Mouse (Mus musculus) adrenal gland, postnatal 14 days (tissue): ENCODE data around the gene Rhof. TPM values are rescaled to one million over a fixed set of nuclear protein-coding genes. Genes with fewer than 3 reads are reported as not detected.

Experiments used
- DNase-seq: peaks from one replicate; pipeline ENCODE4 v3.0.0; 2021; ENCODE audit warnings: mixed read lengths
- long read RNA-seq, 2 experiments: library from polyadenylated mRNA; stranded (forward); transcript quantifications; one replicate each; pipeline ENCODE4 v2.0.0; 2021
- total RNA-seq: library from RNA; stranded (reverse); gene quantifications from 2 replicates; pipeline ENCODE4 v1.2.3, GENCODE M21; 2021

The Rhof gene
- total RNA-seq = 0.89 and 4.2 TPM in 2 replicates
- long read RNA-seq, experiment 1, partial matches to known transcripts = 0 of 2 reads
- long read RNA-seq, experiment 1, other reads (novel, unspliced or antisense) = 2 of 2 reads
- long read RNA-seq, experiment 2 = 0 reads

GRCm38 (mm10) chr5:123132308-123133071 lies at the start of gene Rhof:
Gene Rhof, minus strand, starts transcription at chr5:123132692.
- peak; percentile 92 for DNase-seq

GRCm38 (mm10) chr5:123181536-123181935 lies 49.0 kb upstream of the Rhof start:
- peak; percentile 67 for DNase-seq

GRCm38 (mm10) chr5:123180390-123180789 lies 47.9 kb upstream of the Rhof start:
- DNase-seq = no peak

- DNase-seq = no peak
These were observed 46.3 kb upstream of the Rhof start for GRCm38 (mm10) chr5:123178792-123179191.

- peak; percentile 93 for DNase-seq
These were observed 39.3 kb upstream of the Rhof start for GRCm38 (mm10) chr5:123171646-123172350.

- DNase-seq = no peak
These were observed 37.9 kb upstream of the Rhof start for GRCm38 (mm10) chr5:123170365-123170764.

GRCm38 (mm10) chr5:123169284-123169683 lies 36.8 kb upstream of the Rhof start, which contains the start of gene Psmd9:
Gene Psmd9, plus strand, starts transcription at chr5:123169413.
- no peak for DNase-seq

- DNase-seq = no peak
These were observed 35.1 kb upstream of the Rhof start for GRCm38 (mm10) chr5:123167591-123167990.

- no peak for DNase-seq
These were observed 33.9 kb upstream of the Rhof start for GRCm38 (mm10) chr5:123166437-123166836.

GRCm38 (mm10) chr5:123162942-123163341 lies 30.4 kb upstream of the Rhof start:
- DNase-seq = peak; percentile 57

- DNase-seq = peak; percentile 85
These were observed 27.8 kb upstream of the Rhof start for GRCm38 (mm10) chr5:123160341-123160740.

- no peak for DNase-seq
These were observed 27.4 kb upstream of the Rhof start for GRCm38 (mm10) chr5:123159866-123160265.

- DNase-seq = peak; percentile 85
These were observed 27.0 kb upstream of the Rhof start for GRCm38 (mm10) chr5:123159446-123159845.

GRCm38 (mm10) chr5:123157972-123158371 lies 25.5 kb upstream of the Rhof start:
- no peak for DNase-seq

GRCm38 (mm10) chr5:123156763-123157162 lies 24.3 kb upstream of the Rhof start:
- DNase-seq = peak; percentile 64

GRCm38 (mm10) chr5:123155425-123155824 lies 22.9 kb upstream of the Rhof start:
- peak; percentile 80 for DNase-seq

GRCm38 (mm10) chr5:123152901-123153300 lies 20.4 kb upstream of the Rhof start:
- no peak for DNase-seq

- no peak for DNase-seq
These were observed 19.3 kb upstream of the Rhof start for GRCm38 (mm10) chr5:123151707-123152362.

- DNase-seq = peak; percentile 56
These were observed 18.6 kb upstream of the Rhof start for GRCm38 (mm10) chr5:123151077-123151476.

GRCm38 (mm10) chr5:123150641-123151040 lies 18.1 kb upstream of the Rhof start:
- no peak for DNase-seq

GRCm38 (mm10) chr5:123149451-123150400 lies 17.2 kb upstream of the Rhof start:
- peak; percentile 97 for DNase-seq
